Comparison of ENCODE assay signal across 12 mouse cellular contexts in genomic region chr14:105432670-105433069, GRCm38 (mm10).
DNase-seq lines count a peak whose midpoint lies in the region; ATAC-seq lines count a peak whose summit lies in the region.
"Had no signal": no experiment of that assay in that cellular context is flagged by ENCODE, and none has a peak within 500 bp of the region (broad histone marks: within the 10 kb centered on the region; RNA-seq: fewer than 3 reads in every experiment).

No protein-coding gene starts in this region.

- no peaks in the 10 kb centered on the region for H3K36me3 ChIP-seq in forebrain, embryonic 14.5 days (ENCODE audit: control insufficient read depth, insufficient read depth, low read length)
- no peaks in the 10 kb centered on the region for H3K36me3 ChIP-seq in forebrain, embryonic 15.5 days
- no peaks in the 10 kb centered on the region for H3K36me3 ChIP-seq in kidney, embryonic 15.5 days
- no peaks in the 10 kb centered on the region for H3K36me3 ChIP-seq in embryonic facial prominence, embryonic 11.5 days (replicated peaks; ENCODE audit: control insufficient read depth, insufficient read depth, low read depth, low read length)
- H3K36me3 ChIP-seq in midbrain, embryonic 14.5 days (ENCODE audit: control insufficient read depth, insufficient read depth, low read length) = no peaks in the 10 kb centered on the region

- H3K27ac ChIP-seq in forebrain, embryonic 14.5 days (ENCODE audit: low read depth, low read length) = no peak overlapping the region
- no peak overlapping the region for H3K27ac ChIP-seq in forebrain, embryonic 15.5 days (replicated peaks)
- H3K27ac ChIP-seq in kidney, embryonic 15.5 days = no peak overlapping the region
- no peak overlapping the region for H3K27ac ChIP-seq in embryonic facial prominence, embryonic 11.5 days (replicated peaks; ENCODE audit: low read depth, low read length)
- H3K27ac ChIP-seq in midbrain, embryonic 14.5 days (replicated peaks; ENCODE audit: low read depth, low read length) = 0 out of 2 replicates have a peak overlapping the region, but pooled peaks have one; percentile 20

- WGBS in forebrain, embryonic 14.5 days = under 1% methylated on average over 4 of the region's 4 CpGs
- 6% methylated on average over 4 of the region's 4 CpGs for WGBS in forebrain, embryonic 15.5 days
- WGBS in kidney, embryonic 15.5 days = 8% methylated on average over 4 of the region's 4 CpGs
- 0% methylated on average over 4 of the region's 4 CpGs for whole genome bisulfite sequencing in embryonic facial prominence, embryonic 11.5 days
- WGBS in midbrain, embryonic 14.5 days = 0% methylated on average over 4 of the region's 4 CpGs

- H3K4me2 ChIP-seq in forebrain, embryonic 14.5 days (ENCODE audit: low read length) = no peak overlapping the region
- H3K4me2 ChIP-seq in forebrain, embryonic 15.5 days (replicated peaks) = no peak overlapping the region
- no peak overlapping the region for H3K4me2 ChIP-seq in kidney, embryonic 15.5 days
- no peak overlapping the region for H3K4me2 ChIP-seq in embryonic facial prominence, embryonic 11.5 days (ENCODE audit: low read depth, low read length)
- no peak overlapping the region for H3K4me2 ChIP-seq in midbrain, embryonic 14.5 days (ENCODE audit: low read length)

- H3K9me3 ChIP-seq in forebrain, embryonic 14.5 days (replicated peaks; ENCODE audit: control insufficient read depth, low read length) = no peaks in the 10 kb centered on the region
- no peaks in the 10 kb centered on the region for H3K9me3 ChIP-seq in forebrain, embryonic 15.5 days
- no peaks in the 10 kb centered on the region for H3K9me3 ChIP-seq in kidney, embryonic 15.5 days (replicated peaks)
- H3K9me3 ChIP-seq in embryonic facial prominence, embryonic 11.5 days (replicated peaks; ENCODE audit: control insufficient read depth, low read length) = no peaks in the 10 kb centered on the region
- H3K9me3 ChIP-seq in midbrain, embryonic 14.5 days (ENCODE audit: control insufficient read depth, low read length) = no peaks in the 10 kb centered on the region

- no peak for ATAC-seq in forebrain, embryonic 14.5 days
- ATAC-seq in forebrain, embryonic 15.5 days (replicated peaks) = no peak
- 0 out of 2 replicates have a peak, but pooled peaks have one; percentile 37 for ATAC-seq in kidney, embryonic 15.5 days (replicated peaks; ENCODE audit: low FRiP score)
- no peak; the same call in 1 of the 2 replicates for ATAC-seq in embryonic facial prominence, embryonic 11.5 days (replicated peaks; ENCODE audit: insufficient number of reproducible peaks, low FRiP score, low TSS enrichment, low read depth)
- peak; percentile 66; the same call in 1 of the 2 replicates for ATAC-seq in midbrain, embryonic 14.5 days (ENCODE audit: low FRiP score, low TSS enrichment)

- no peaks in the 10 kb centered on the region for H3K4me1 ChIP-seq in forebrain, embryonic 14.5 days (ENCODE audit: control insufficient read depth, insufficient read depth, low read length)
- peaks cover 3% of the 10 kb centered on the region; the same call in 1 of the 2 replicates for H3K4me1 ChIP-seq in forebrain, embryonic 15.5 days
- peaks cover 8% of the 10 kb centered on the region for H3K4me1 ChIP-seq in kidney, embryonic 15.5 days
- H3K4me1 ChIP-seq in embryonic facial prominence, embryonic 11.5 days (ENCODE audit: control insufficient read depth, insufficient read depth, low read length) = no peaks in the 10 kb centered on the region
- H3K4me1 ChIP-seq in midbrain, embryonic 14.5 days (ENCODE audit: control insufficient read depth, insufficient read depth, low read length) = peaks cover 5% of the 10 kb centered on the region; the same call in 1 of the 2 replicates

- no peaks in the 10 kb centered on the region for H3K27me3 ChIP-seq in forebrain, embryonic 14.5 days (replicated peaks; ENCODE audit: control insufficient read depth, insufficient read depth, low read length)
- H3K27me3 ChIP-seq in forebrain, embryonic 15.5 days = no peaks in the 10 kb centered on the region
- H3K27me3 ChIP-seq in kidney, embryonic 15.5 days = no peaks in the 10 kb centered on the region
- H3K27me3 ChIP-seq in embryonic facial prominence, embryonic 11.5 days (ENCODE audit: control insufficient read depth, insufficient read depth, low read length) = no peaks in the 10 kb centered on the region
- no peaks in the 10 kb centered on the region for H3K27me3 ChIP-seq in midbrain, embryonic 14.5 days (ENCODE audit: control insufficient read depth, insufficient read depth, low read length)

- no peak overlapping the region for H3K4me3 ChIP-seq in forebrain, embryonic 14.5 days (ENCODE audit: low read depth, low read length)
- no peak overlapping the region for H3K4me3 ChIP-seq in forebrain, embryonic 15.5 days
- no peak overlapping the region for H3K4me3 ChIP-seq in kidney, embryonic 15.5 days (replicated peaks)
- H3K4me3 ChIP-seq in embryonic facial prominence, embryonic 11.5 days (ENCODE audit: low read depth, low read length) = no peak overlapping the region
- H3K4me3 ChIP-seq in midbrain, embryonic 14.5 days (replicated peaks; ENCODE audit: low read depth, low read length) = no peak overlapping the region

- no peak overlapping the region for H3K9ac ChIP-seq in forebrain, embryonic 14.5 days (ENCODE audit: low read length)
- H3K9ac ChIP-seq in forebrain, embryonic 15.5 days (replicated peaks) = no peak overlapping the region
- H3K9ac ChIP-seq in kidney, embryonic 15.5 days = no peak overlapping the region
- H3K9ac ChIP-seq in embryonic facial prominence, embryonic 11.5 days (replicated peaks; ENCODE audit: low read length) = no peak overlapping the region
- no peak overlapping the region for H3K9ac ChIP-seq in midbrain, embryonic 14.5 days (replicated peaks; ENCODE audit: low read length)

- peak; percentile 3 for DNase-seq in forebrain, embryonic 14.5 days (ENCODE audit: low spot score)
- DNase-seq in kidney, postnatal 14 days = no peak
- peak; percentile 40 for DNase-seq in embryonic facial prominence, embryonic 11.5 days (ENCODE audit: low spot score)
- DNase-seq in midbrain, embryonic 14.5 days = peak; percentile 49
- no peak for DNase-seq in adrenal gland, postnatal 14 days
- DNase-seq in Muller cell, postnatal 12 days (ENCODE audit: inconsistent ontology term) = no peak
- DNase-seq: cerebellum, adult 18-20 months; lung, postnatal 4 days; right cerebral cortex, adult 18-20 months; thymus, adult 2 months had no signal

Comparison
In these comparisons a context has a peak if more than half of its experiments do, and no peak if none do; other contexts are left out.
1. ATAC-seq: peak in kidney, embryonic 15.5 days (single experiment) and midbrain, embryonic 14.5 days (single experiment); none in forebrain, embryonic 14.5 days (single experiment), forebrain, embryonic 15.5 days (single experiment) and embryonic facial prominence, embryonic 11.5 days (single experiment).
2. DNase-seq: peak in forebrain, embryonic 14.5 days (single experiment), embryonic facial prominence, embryonic 11.5 days (single experiment) and midbrain, embryonic 14.5 days (single experiment); none in kidney, postnatal 14 days (single experiment), adrenal gland, postnatal 14 days (single experiment) and Muller cell, postnatal 12 days (single experiment).